ENCODE assay signal across 17 mouse cellular contexts in the genomic region with DNA sequence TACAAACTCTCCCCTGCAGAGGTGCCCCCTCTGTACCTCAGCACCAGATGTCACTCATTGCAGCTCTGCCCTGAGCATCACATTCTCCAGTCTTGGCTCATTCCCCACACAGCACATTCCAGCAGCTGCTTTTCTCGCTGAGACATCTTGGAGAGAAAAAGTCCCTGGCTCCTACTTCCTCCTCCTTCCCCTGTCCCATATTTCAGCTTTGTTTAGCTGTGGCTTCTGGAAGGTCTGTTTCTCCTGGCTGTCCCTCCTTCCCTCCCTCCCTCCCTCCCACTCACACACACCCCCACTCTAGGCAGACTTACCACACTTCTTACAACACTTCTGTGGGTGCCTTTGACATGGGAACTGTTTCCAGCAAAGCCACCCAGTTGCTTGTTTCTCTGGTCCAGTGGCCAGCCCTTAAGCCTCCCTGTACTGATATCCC.
DNase-seq lines count a peak whose midpoint lies in the region; ATAC-seq and TF ChIP-seq lines count a peak whose summit lies in the region.
"Had no signal": no experiment of that assay in that cellular context is flagged by ENCODE, and none has a peak within 500 bp of the region (broad histone marks: within the 10 kb centered on the region; RNA-seq: fewer than 3 reads in every experiment).

No protein-coding gene starts in this region.

- H3K27me3 ChIP-seq in limb, embryonic 14.5 days (ENCODE audit: control insufficient read depth, insufficient read depth, low read length), result no peaks in the 10 kb centered on the region
- no peaks in the 10 kb centered on the region for H3K27me3 ChIP-seq in limb, embryonic 10.5 days (ENCODE audit: low read depth, poor library complexity, severe bottlenecking)
- H3K27me3 ChIP-seq: neural tube, embryonic 15.5 days had no signal

- no peak overlapping the region for H3K4me2 ChIP-seq in limb, embryonic 14.5 days (replicated peaks; ENCODE audit: low read depth, low read length, severe bottlenecking)
- H3K4me2 ChIP-seq: neural tube, embryonic 15.5 days had no signal

- TF ChIP-seq POLR2A in limb, embryonic 14.5 days (IDR thresholded peaks at IDR 0.05; ENCODE audit: borderline replicate concordance, extremely low read depth, insufficient read depth, insufficient read length), result no peak
- no peak for TF ChIP-seq POLR2A in lung, adult 2 months (IDR thresholded peaks at IDR 0.05; ENCODE audit: borderline replicate concordance, extremely low read depth, low read depth, low read length)

- no peak for DNase-seq in frontal cortex, postnatal 14 days (ENCODE audit: low spot score in 2 of 2)
- peak; percentile 20 for DNase-seq in limb, embryonic 14.5 days (ENCODE audit: low spot score)
- no peak for DNase-seq in limb, embryonic 10.5 days (ENCODE audit: low spot score)
- DNase-seq in lung, adult 2 months, result peak; percentile 4
- peak; percentile 82 for DNase-seq in telencephalon, adult 2 months (ENCODE audit: low read depth, low spot score)
- DNase-seq in thymus, adult 18-20 months, result no peak
- DNase-seq in layer of hippocampus, postnatal 14 days (ENCODE audit: low spot score in 2 of 2), result no peak
- DNase-seq: adrenal gland, postnatal 36 days; cerebellum, postnatal 14 days; gastrocnemius, postnatal 25 days; kidney, adult 8-10 months; liver, postnatal 0 days; right cerebral cortex, postnatal 4 days had no signal

- H3K36me3 ChIP-seq in limb, embryonic 14.5 days (ENCODE audit: control insufficient read depth, insufficient read depth, low read length), result no peaks in the 10 kb centered on the region
- no peaks in the 10 kb centered on the region for H3K36me3 ChIP-seq in limb, embryonic 10.5 days
- H3K36me3 ChIP-seq: neural tube, embryonic 15.5 days had no signal

- H3K9ac ChIP-seq in limb, embryonic 14.5 days (ENCODE audit: low read depth, low read length, severe bottlenecking), result no peak overlapping the region
- H3K9ac ChIP-seq: liver, postnatal 0 days; neural tube, embryonic 15.5 days had no signal

- no peak overlapping the region for H3K27ac ChIP-seq in limb, embryonic 14.5 days (replicated peaks; ENCODE audit: low read depth, low read length)
- H3K27ac ChIP-seq in limb, embryonic 10.5 days, result no peak overlapping the region

- 7% methylated on average over 1 of the region's 1 CpGs for WGBS in limb, embryonic 14.5 days
- 55% methylated on average over 1 of the region's 1 CpGs for WGBS in limb, embryonic 10.5 days
- WGBS in lung, adult 2 months, result 29% methylated on average over 1 of the region's 1 CpGs

- no peaks in the 10 kb centered on the region for H3K9me3 ChIP-seq in limb, embryonic 14.5 days (ENCODE audit: control insufficient read depth, low read length)
- no peaks in the 10 kb centered on the region for H3K9me3 ChIP-seq in limb, embryonic 10.5 days (replicated peaks)
- H3K9me3 ChIP-seq: neural tube, embryonic 15.5 days had no signal

- no peak overlapping the region for H3K4me3 ChIP-seq in limb, embryonic 14.5 days (replicated peaks; ENCODE audit: low read length)
- H3K4me3 ChIP-seq in limb, embryonic 10.5 days, result no peak overlapping the region
- H3K4me3 ChIP-seq in lung, adult 2 months (replicated peaks; ENCODE audit: extremely low read depth, low read depth, low read length), result no peak overlapping the region
- H3K4me3 ChIP-seq: erythroblast, embryonic 14.5 days; neural tube, embryonic 15.5 days had no signal

- peak; percentile 71 for ATAC-seq in frontal cortex, adult (ENCODE audit: low TSS enrichment)
- no peak for ATAC-seq in limb, embryonic 14.5 days (ENCODE audit: low FRiP score, low read depth)
- ATAC-seq: liver, postnatal 0 days; midbrain, embryonic 16.5 days had no signal

- no peaks in the 10 kb centered on the region for H3K4me1 ChIP-seq in limb, embryonic 14.5 days (ENCODE audit: control insufficient read depth, insufficient read depth, low read length)
- peaks cover 5% of the 10 kb centered on the region; the same call in 1 of the 2 replicates for H3K4me1 ChIP-seq in limb, embryonic 10.5 days
- H3K4me1 ChIP-seq in lung, adult 2 months (ENCODE audit: control insufficient read depth, insufficient read depth, low read length), result no peaks in the 10 kb centered on the region

- TF ChIP-seq CTCF in lung, adult 2 months (IDR thresholded peaks at IDR 0.05; ENCODE audit: insufficient read depth, low read length), result no peak

Comparison
In these comparisons a context has a peak if more than half of its experiments do, and no peak if none do; other contexts are left out.
1. DNase-seq: peak in limb, embryonic 14.5 days (single experiment), lung, adult 2 months (single experiment) and telencephalon, adult 2 months (single experiment); none in frontal cortex, postnatal 14 days (0 of 2), limb, embryonic 10.5 days (single experiment), thymus, adult 18-20 months (0 of 2) and layer of hippocampus, postnatal 14 days (0 of 2).